Mouse (Mus musculus) right cerebral cortex, postnatal 14 days (tissue): ENCODE data around the gene Gpr179.
"Not testable (repeated sequence)": the region's sequence is repeated elsewhere in the genome, so short reads cannot be mapped to it uniquely, and the experiment has no call there.

Source experiments
- DNase-seq: peaks from one replicate; pipeline ENCODE4 v3.0.0; 2022

Gene Gpr179

DNA sequence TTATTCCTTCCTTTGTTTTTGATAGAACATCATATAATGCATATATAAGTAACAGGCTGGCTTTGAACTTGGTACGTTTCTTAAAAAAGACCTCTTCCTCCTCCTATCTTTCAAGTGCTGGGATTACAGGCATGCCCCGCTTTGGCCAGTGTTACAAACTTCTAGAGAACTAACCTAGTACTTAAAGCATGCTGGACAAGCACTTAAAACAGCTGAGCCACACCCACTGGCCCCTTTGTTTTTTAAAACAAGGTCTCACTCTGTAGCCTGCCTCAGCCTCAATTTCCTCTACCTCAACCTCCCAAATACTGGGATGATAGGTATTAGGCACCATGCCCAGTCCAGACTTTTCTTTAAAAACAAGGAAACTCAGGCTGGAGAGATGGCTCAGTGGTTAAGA lies 2.8 kb upstream of the Gpr179 start:
- DNase-seq, result no peak

DNA sequence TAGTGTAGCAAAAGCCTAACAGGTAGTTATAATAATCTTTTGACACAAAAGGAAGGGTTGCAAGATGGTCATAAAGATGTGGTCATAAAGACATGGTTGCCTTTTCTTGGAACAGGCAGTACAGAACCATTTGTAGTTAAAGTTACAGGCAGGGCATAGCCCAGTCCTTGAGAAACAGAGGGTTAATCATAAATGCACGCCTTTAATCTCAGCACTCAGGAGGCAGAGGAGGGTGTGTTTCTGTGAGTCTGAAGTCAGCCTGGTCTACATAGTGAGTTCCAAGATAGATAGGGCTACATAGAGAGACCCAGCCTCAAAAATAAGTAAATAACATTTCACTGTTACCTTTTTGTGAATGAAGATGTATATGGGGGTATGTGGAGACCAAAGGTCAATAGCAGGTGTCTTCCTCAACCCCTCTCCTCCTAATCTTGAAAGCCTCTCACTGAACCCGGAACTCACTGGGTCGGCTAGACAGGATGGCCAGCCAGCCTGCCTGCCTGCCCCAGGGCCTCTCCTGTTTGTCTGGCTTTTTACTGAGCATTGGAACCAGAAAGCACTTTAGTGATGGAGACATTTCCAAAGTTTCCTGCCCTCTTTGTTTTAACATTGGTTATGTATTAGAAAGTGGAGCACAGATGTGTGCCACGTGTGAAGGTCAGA lies 1.2 kb upstream of the Gpr179 start:
- DNase-seq, result no peak

DNA sequence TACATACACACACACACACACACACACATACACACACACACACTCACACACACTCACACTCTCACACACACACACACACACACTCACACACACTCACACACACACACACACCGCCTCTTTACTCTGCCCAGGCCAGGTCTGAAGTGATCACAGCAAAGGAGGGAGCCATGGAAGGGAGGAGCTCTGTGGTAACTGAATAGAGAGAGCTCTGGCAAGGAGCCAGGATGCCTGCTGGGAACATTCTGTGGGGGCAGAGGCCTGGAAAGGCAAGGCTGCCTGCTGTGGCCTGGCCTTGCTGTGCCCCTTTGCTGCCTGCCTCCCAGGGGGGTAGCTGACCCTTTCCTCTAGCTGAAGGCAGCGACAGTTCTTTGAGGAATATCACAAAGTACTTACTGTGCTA lies 1.8 kb downstream of the Gpr179 start:
- DNase-seq, result peak; percentile 80

DNA sequence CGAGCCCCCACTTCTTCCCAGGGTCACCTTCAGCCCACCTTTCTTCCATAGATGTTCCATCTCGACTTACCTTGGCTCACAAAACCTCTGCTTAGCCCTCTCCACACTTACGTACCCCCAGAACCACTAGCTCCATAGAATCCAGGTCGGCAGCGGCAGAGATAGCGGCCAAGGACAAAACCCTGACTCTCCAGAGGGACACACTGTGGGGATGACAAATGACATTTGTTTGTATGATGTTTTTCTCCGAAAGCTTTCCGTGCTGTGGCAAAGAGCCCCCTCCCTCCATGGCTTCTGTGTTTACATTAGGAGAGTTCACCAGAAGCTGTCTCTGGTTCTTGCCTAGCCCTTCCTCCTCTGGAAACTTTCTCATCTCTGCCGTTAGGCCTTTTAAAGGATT lies 4.6 kb downstream of the Gpr179 start:
- DNase-seq, result no peak

DNA sequence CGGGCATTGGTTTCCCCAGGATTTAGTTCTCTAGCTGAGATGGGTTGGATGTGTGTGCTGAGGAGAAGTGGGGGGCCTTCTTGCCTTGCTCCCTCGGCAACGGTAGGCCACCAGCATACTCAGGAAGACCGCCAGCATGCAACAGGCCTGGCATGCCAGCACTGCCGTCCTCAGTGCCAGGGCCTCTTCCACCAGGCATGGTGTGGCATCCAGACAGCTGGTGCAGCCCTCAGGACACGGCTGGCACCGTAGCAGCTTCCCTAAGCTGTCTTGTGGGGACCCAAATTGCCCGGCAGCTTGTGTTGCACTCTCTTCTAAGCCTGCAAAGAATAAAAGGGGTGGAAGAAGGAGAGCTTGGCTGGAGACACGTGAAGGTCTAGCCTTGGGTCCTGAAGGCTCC lies 5.5 kb downstream of the Gpr179 start:
- DNase-seq, result no peak

DNA sequence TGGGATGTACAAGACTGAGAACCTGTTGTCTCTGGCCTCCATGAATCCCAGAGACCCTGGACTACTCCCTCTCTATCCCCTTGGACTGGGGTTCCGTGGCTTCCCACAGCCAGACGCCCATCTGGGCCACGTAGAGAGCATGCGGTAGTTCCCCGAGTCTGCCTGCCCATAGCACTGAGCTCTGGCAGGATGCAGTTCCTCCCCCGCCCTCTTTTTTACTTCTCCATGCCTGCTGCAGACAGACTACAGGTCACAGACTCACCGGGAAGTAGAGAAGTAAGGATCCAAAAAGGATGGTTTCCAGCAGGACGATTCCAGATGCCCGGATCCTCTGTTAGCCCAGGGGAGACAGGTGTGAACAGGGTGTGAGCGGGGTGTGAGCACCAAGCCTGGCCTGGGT lies 6.4 kb downstream of the Gpr179 start:
- no peak for DNase-seq

DNA sequence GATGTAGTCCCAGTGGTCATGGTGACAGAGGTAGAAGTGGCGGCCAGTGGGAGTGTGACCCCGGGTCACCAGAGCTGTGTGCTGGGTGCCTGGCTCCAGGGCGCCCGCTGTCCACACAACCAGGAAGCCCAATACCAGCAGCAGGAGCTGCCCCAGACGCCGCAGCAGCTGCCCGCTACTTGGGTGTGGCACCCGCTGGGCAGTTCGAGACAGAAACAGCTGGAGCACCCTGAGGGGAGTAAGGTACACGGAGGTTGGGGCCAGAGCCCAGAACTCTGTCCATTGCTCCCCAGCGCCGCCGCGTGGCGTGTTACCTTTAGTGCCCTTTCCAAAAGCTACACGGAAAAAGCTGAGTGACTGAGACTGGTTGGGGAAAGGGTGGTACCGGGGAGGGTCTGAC lies 8.3 kb downstream of the Gpr179 start:
- DNase-seq, result no peak

DNA sequence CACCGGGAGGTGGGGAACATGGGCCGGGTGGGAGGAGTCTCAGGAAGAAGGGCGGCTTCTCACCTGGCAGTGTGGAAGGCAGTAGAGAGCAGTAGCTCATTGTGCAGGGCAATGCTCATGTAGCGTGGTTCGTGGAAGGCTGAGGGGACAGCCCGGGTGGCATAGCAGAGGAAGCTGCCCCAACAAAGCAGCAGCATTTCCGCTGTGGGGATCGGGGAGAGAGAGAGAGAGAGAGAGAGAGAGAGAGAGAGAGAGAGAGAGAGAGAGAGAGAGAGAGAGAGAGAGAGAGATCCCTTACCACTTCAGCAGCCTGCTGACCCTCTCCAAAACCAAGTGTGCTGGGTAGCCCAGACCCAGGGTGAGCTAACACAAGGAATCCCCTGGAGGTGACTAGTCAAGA lies 8.7 kb downstream of the Gpr179 start:
- no peak for DNase-seq

DNA sequence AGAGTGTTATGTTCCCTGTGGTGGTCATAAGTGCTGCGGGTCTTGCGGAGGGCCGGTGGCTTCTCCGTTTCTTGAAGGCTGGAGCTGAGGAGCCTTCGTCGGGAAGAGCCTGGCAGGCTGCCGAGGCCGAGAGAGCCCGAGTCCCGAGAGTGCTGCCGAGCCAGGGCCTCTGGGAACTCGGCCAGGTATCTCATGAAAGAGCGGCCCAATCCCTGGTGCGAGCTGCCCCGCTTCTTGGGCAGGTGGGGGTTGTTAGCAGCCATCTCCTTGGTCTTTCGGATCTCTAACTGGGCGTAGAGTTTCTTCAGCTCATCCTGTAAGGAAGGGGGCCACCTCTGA lies 12.9 kb downstream of the Gpr179 start:
- peak; percentile 65 for DNase-seq

DNA sequence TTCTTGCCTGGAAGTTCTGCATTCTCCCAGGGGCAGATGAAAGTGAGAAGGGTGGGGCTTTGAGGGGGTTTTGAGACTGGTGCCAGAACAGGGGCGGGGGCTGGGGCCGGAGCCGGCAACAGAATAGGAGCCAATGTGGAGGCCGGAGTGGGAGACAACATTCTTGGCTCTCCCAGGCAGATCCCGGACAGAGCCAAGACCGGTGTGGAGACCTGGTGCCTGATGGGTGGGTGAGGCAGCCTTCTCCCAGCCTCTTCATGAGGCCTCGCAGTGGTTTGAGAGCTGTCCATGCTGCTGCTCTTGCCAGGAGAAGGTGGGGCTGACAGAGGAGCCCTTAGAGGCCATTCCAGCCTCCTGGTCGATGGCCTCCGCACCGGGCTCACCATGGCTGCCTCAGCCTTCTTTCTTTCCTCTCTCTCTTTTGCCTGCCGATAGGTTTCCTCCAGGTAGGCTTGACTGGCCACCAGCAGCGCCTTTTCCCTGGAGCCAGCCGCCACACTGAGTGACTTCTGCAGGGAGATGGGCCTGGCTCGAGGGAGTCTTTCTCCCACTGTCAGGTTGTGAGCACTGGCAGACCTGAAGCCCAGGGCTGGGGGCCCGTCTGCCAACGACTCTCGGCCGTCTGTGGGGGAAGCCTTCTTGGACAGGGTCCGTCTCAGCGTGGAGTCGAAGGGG lies 13.4 kb downstream of the Gpr179 start:
- no peak for DNase-seq

DNA sequence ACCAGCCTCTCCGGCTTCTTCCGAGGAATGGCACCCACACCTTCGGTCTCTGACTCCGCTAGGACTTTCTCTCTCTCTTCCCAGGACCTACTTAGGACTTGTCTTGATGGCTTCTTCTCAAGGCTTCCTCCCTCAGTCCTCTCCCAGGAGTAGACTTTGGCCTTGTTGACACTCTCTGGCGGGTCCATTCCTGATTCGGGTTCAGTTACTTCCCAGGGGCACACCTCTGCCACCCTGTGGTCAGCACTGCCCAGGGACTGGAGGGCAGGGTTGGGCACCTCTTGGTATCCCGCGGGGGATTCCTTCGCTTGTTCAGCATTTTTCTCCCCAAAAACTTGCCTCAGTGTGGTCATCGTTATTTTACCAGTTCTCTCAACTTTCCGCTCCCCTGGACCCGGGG lies 14.5 kb downstream of the Gpr179 start:
- DNase-seq, result no peak

DNA sequence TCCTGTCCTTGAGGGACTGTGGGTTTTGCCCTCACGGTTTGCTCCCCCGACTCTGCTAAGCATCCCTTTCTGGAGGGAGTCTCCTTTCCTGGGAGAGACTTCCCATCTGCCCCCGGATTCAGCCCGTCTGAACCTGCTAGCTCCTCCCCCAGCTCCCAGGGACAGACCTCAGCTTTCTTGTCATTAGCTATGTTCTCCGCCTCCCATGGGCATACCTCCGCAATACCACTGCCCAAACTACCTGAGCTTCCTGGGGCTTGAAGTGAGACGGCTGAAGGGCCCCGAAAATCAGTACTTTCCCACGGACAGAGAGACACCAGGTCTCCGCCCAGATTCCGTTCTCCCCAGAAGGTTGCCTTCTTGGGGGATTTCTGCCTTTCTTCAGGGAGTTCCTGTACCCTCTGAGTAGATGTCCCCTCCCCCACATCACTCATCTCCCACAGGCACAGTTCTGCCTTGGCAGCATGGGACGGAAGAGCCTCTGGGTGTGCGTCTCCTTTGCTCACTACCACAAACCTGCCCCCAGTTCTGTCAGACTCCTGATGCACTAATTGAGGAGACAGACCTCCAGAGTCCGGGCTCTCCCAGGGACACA lies 15.0 kb downstream of the Gpr179 start:
- no peak for DNase-seq

DNA sequence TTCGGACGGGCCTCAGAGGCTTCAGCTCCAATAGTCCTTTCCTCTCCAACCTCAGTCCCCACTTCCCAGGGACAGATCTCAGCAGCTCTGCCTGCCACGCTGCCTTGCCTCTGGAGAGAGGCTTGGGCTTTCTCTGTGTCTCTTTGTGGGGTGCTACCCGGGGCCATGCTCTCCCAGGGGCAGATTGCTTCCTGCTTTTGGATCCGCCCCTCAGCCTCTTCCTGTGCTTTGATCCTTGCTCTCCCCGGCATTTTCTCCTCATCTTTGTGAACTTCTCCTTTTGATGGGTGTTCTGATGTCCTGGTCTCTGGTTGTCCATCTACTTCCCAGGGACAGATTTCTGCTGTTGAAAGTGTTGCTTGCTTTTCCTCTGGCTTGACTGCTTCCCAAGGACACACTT lies 15.6 kb downstream of the Gpr179 start:
- no peak for DNase-seq

DNA sequence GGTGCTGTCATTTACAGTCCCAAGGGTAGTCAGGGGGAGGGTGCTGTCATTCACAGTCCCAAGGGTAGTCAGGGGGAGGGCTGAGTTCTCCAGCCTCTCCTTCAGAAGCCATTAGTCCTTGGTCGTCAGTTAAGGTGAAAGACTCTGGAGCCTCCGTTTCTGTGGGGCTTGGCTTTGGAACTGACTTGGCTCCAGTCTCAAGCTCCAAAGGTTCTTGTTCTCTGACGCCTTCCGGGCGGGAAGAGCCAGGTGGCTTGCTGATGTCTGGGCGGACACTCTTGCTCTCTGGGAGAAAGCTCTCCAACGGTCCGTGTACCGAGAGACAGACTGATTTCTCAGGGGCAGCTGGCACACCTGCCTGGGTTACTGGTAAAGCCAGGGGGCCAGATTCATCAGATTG lies 17.5 kb downstream of the Gpr179 start:
- DNase-seq, result no peak

DNA sequence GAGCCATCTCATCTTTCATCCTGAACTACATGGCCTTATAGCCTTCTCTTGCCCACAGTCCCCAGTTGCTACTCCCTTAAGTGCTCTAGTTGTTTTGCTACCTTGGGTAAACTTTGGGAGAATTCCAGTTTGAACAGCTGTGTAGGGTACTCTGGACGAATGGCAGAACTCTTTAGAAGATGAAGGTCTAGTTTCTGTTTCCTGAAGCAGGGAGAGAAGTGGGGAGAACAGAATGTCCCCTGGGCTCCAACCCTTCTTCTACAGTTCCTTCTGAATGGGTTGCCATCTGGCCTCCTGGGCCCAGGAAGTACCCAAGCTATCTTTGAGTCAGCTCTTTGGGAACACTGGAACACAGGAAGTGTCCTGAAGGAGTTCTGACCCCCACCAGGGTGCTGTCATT lies 18.0 kb downstream of the Gpr179 start:
- no peak for DNase-seq

DNA sequence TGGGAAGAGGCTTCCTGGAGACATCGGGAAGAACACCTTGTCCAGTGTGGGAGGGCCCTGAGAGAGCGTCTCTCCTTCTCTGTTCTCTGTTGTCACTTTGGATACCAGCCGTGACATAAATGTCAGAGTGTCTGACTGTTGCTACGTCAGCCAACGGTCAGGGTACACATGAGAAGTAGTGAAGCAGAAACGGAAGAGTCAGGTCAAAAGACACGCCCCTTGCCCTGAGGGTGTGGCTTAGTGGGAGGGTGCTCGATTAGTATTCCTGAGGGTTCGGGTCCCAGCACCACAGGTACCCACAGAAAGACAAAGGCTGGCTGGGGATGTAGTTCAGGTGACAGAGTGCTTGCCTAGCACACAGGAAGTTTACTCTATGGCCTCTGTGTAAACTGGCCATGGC lies 18.8 kb downstream of the Gpr179 start:
- no peak for DNase-seq

DNA sequence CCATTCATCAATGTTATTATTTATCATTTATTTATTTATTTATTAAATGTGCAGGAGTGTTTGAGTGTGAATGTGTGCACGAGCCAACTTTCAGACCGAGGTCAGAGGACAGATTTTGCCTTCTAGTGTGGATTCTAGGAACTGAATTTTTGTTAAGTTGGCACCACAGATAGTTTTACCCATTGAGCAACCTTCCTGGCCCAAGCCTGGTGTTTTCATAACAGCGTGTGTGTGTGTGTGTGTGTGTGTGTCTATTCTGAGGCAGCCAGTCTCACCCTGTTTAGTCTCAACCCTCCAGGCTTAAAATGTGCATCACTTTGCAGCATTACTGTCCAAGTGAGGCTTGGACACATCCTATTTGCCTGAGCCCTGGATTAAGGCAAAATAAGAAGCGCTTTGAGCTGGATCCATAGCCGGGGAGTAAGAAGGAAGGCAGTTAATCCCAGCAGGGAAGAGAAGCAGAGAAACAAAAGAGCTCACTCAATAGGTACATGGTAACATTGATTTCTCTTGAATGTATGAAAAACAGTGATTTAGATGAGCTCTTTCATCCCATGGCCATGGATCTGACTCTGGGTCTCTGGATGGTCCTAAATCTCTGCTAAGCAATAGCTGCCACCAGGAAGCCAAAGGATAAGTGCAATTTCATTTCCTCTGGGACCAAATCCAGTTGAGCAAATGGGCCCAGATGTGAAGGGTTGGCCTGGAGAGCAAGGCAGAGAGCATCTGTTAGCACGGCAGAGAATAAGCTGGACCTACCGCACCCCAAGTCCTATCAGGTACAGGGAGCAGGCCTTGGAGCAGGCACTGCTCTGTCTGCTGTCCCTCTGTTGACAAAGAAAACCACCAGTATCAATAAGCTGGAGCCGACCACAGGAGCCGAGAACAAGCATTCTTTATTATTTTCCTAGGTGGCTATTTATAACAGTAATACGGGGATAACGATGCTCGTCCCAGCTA lies 20.4 kb downstream of the Gpr179 start:
- DNase-seq, result no peak

DNA sequence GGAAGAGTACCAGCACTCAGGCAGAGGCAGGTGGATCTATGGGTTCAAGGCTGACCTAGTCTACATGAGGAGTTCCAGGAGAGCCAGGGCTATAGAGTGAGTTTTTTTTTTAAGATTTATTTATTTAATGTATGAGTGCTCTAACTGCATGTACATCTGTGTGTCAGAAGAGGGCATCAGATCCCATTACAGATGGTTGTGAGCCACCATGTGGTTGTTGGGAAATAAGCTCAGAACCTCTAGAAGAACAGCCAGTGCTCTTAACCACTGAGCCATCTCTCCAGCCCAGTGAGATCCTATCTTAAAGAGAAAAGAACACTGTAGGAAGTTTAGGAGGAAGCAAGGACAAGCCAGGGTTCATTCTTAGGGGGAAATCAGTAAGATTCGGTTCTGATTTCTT lies 21.6 kb downstream of the Gpr179 start:
- no peak for DNase-seq

DNA sequence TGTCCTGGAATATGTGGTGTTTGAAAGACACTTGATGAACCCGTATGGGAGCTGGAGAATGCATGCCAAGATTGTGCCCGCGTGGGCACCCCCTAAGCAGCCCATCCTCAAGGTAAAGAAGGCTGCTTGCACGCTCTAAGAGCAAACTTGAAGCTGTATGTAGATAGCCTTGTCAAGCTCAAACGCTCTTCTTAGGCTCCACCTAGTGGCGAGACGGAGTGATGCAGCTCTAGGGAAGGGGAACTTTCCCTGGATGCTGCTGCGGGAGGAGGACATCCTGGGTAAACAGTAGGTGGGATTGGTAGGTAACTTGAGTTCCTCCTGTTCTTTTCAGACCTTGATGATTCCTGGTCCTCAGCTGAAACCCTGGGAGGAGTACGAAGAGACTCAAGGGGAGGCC lies 23.7 kb downstream of the Gpr179 start:
- DNase-seq, result peak; percentile 80

DNA sequence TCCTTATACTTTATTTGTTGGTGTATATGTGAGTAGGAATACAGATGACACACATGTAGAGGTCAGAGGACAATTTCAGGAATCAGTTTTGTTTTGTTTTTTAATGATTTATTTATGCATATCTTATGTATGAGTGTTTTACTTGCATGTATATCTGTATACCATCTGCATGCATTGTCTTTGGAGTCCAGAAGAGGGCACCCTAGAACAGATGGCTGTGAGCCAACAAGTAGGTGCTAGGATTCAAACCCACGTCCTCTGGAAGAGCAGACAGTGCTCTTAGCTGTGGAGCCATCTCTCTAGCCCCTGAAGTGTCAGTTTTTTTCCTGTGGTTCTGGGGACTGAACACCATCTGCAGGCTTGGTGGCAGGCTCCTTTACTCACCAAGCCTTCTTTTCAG lies 26.7 kb downstream of the Gpr179 start:
- DNase-seq, result no peak

DNA sequence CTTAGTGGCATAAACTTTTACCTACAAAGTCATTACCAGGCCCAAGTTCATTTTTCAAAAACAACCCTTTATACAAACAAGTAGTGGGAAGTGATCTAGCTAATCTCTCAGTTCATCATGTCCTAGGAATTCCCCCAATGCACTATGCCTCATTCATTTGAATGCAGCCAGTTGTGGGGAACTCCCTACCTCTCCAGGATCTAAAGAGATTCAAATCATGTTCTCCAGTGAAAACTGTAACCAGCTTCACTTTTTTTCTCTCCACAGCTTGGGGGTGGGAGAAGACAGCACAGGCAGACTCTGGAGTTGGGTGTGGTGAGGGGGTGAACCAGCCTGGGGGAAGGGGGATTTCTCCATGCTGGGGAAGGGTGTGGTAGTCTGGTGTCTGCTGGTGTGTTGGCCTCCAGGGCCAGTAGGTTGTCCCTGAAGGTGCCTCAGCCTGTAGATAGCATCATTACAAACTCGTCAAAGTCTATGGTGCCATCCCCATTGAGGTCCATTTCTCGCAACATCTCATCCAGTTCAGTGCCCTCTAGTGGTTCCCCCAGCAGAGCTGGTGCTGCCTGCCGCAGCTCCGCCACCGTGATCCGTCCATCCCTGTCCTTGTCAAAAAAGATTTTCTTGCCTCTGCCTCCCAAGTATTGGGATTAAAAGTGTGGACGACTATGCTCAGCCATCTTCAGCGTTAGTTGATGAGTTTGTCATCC lies 29.8 kb downstream of the Gpr179 start:
- not testable (repeated sequence) for DNase-seq

DNA sequence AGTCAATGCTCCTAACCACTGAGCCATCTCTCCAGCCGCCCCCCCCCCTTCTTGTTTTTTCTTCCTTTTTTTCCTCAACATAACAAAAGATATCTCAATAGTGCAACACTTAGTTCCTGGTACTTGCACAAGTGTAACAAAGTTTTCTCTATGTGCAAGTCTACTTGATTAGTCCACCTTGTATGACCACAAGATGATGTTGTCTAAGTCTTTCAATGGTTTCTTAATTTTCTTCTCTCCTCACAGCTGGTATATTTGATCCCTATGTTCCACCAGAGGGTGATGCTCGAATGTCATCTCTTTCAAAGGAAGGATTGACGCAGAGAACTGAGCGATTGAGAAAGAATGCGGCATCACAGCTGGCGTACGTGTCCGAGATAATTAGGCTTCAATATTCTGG lies 30.7 kb downstream of the Gpr179 start:
- DNase-seq, result no peak
